Mouse (Mus musculus) hindbrain, postnatal 0 days (tissue): ENCODE measurements around the gene Iqcf1. TPM values are rescaled to one million over a fixed set of nuclear protein-coding genes. Genes with fewer than 3 reads are reported as not detected.

Source experiments
- ATAC-seq: fragments of 200-750 bp; cut with Nextera tagmentation; 2 replicates; pipeline ENCODE4 v1.8.0; 2017; ENCODE audit warnings: mild to moderate bottlenecking, moderate TSS enrichment, moderate library complexity
- DNase-seq: peaks from one replicate; pipeline ENCODE4 v3.0.0-alpha.2; 2015; ENCODE audit warnings: low spot score
- H3K27ac ChIP-seq: fragments of 300-500 bp; sonication (generic); 2 replicates; pipeline ENCODE4 v1.5.1; 2014; ENCODE audit warnings: mild to moderate bottlenecking
- H3K27me3 ChIP-seq: fragments of 300-500 bp; sonication (generic); 2 replicates; pipeline ENCODE4 v1.6.1; 2014; ENCODE audit warnings: low read length, mixed read lengths; ENCODE audit not compliant: insufficient read depth
- H3K36me3 ChIP-seq: fragments of 300-500 bp; sonication (generic); 2 replicates; pipeline ENCODE4 v1.6.1; 2014; ENCODE audit warnings: low read length, mixed read lengths; ENCODE audit not compliant: insufficient read depth
- H3K4me1 ChIP-seq: fragments of 300-500 bp; sonication (generic); 2 replicates; pipeline ENCODE4 v1.6.1; 2014; ENCODE audit warnings: antibody characterized with exemption, low read length, mixed read lengths; ENCODE audit not compliant: insufficient read depth
- H3K4me2 ChIP-seq: fragments of 300-500 bp; sonication (generic); 2 replicates; pipeline ENCODE4 v1.6.1; 2014; ENCODE audit warnings: low read depth, mild to moderate bottlenecking, low read length, moderate library complexity, mixed read lengths
- H3K4me3 ChIP-seq: fragments of 300-500 bp; sonication (generic); 2 replicates; pipeline ENCODE4 v1.5.1; 2014; ENCODE audit warnings: low read length
- H3K9ac ChIP-seq: fragments of 300-500 bp; sonication (generic); replicated peaks from 2 replicates; pipeline ENCODE4 v1.6.1; 2014; ENCODE audit warnings: mild to moderate bottlenecking, low read length, moderate library complexity, mixed read lengths
- H3K9me3 ChIP-seq: fragments of 300-500 bp; sonication (generic); 2 replicates; pipeline ENCODE4 v1.6.1; 2016; ENCODE audit warnings: low read length, mixed read lengths
- CTCF ChIP-seq: IDR thresholded peaks from 2 replicates; pipeline ENCODE4 v1.5.1; 2016; ENCODE audit warnings: antibody characterized with exemption, control low read depth, low read depth
- WGBS: fragments of 180-500 bp; shearing (Covaris S2); extraction: QIAGEN DNeasy Blood & Tissue Kit; methylation state at CpG from one replicate; pipeline ENCODE4 v1.1.7; 2014; 5-methylcytosine and 5-hydroxymethylcytosine counted together
- polyA plus RNA-seq: library from polyadenylated mRNA; unstranded; fragments of >200 nt; fragmentation: Nextera tagmentation; extraction: Ambion mirVana; gene quantifications from 2 replicates; pipeline ENCODE4 v1.2.1, GENCODE M21; 2015
- total RNA-seq: library from RNA; depleted of rRNA; stranded (reverse); fragments of >200 nt; gene quantifications from 2 replicates; pipeline ENCODE4 v1.2.3, GENCODE M21; 2014

Iqcf1 gene
- total and polyA plus RNA-seq, 2 experiments from 2014 or later: not detected

DNA sequence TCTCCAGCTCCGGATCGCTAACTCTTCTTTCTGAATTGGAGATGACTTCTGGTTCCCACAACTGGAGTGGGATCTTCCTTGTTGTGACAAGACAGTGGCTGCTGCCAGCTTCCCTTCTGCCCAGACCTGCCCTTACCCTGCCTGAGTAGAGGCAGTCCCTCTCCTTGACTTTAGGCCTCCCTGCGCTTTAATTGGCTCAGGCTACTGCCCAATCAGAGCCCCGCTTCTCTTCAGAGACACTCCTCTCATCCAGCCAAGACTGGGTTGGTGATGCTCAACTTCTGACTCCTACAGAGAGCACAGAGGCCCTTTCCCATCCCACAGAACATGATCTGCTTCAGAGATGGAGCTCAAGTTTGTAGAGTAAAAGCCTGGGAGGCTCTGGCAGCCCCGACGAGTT is 4.5 kb downstream of the Iqcf1 start:
- DNase-seq (no peak), ATAC-seq (no peak)
- no peaks in the 10 kb centered on the region for H3K4me1 ChIP-seq
- no peaks in the 10 kb centered on the region for H3K9me3 ChIP-seq
- H3K27ac ChIP-seq: no peak overlapping the region
- H3K4me3 ChIP-seq: no peak overlapping the region
- TF ChIP-seq CTCF: no peak
- WGBS: 82% methylated on average over 6 of the region's 6 CpGs
- H3K36me3 ChIP-seq: no peaks in the 10 kb centered on the region
- H3K27me3 ChIP-seq: no peaks in the 10 kb centered on the region
- H3K4me2 ChIP-seq: no peak overlapping the region
- H3K9ac ChIP-seq: no peak overlapping the region

DNA sequence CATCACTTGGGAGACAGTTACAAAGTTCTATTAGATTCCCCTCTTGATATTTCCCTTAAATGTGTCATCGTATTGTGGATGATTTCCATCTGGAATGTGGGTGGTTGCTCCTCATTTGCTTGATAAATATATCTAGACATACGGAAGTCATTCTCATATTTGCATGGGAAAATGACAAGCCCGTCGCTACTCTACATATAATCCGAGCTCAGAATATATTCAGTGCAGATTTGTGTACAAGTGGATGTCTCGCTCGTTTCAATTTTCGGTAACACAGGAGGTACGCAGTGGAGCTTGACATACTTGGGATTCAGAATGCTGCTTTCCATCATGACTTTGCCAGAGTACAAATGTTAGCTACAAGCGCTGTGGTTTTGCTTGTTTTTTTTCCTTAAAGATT is 9.6 kb downstream of the Iqcf1 start:
- no peaks in the 10 kb centered on the region for H3K4me1 ChIP-seq
- no peaks in the 10 kb centered on the region for H3K36me3 ChIP-seq
- H3K9ac ChIP-seq: no peak overlapping the region
- no peak for TF ChIP-seq CTCF
- no peak overlapping the region for H3K27ac ChIP-seq
- no peaks in the 10 kb centered on the region for H3K9me3 ChIP-seq
- no peaks in the 10 kb centered on the region for H3K27me3 ChIP-seq
- no peak overlapping the region for H3K4me2 ChIP-seq
- ATAC-seq: no peak
- 92% methylated on average over 10 of the region's 10 CpGs for WGBS
- H3K4me3 ChIP-seq: no peak overlapping the region
- DNase-seq: no peak

DNA sequence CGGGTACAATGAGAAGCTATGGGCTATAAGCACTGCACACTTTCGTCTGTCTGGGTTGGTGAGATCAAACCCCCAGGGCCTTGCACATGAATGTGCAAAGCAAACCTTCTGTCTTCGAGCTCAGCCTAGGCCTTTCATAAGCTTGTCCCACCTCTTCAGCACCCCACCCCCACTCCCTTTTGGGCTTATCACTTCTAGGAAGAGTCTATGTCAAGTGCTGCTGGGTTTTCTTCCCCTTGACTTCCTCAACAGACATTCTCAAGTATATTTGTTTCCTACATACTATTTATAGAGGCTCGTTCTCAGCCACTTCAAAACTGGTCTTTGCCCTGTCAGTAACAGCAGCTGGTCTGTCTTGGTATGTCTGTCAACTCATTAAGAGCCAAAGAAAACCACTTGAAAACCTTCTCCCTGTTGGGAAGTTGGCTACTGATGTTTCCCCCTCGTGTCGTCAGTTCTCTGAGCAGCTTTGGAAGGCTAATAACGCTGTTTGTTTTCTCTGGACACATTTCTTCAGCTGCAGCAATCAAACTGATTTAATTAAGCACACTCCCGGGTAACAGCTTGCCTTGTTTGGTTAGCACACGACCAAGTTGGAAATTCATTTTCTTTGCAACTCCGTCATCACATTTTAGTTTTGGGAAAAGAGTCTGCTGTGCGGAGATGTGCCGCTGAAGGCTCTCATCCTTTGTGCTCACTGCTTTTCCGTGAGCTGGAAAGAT is 13.1 kb downstream of the Iqcf1 start:
- TF ChIP-seq CTCF: no peak
- Histone ChIP-seq H3K4me3 (no peak overlapping the region), H3K9me3 (no peaks in the 10 kb centered on the region), H3K27me3 (no peaks in the 10 kb centered on the region), H3K9ac (no peak overlapping the region), H3K36me3 (no peaks in the 10 kb centered on the region), H3K4me1 (no peaks in the 10 kb centered on the region), H3K4me2 (no peak overlapping the region), H3K27ac (no peak overlapping the region)
- ATAC-seq (no peak), DNase-seq (peak; percentile 23)
- 57% methylated on average over 13 of the region's 13 CpGs for WGBS

DNA sequence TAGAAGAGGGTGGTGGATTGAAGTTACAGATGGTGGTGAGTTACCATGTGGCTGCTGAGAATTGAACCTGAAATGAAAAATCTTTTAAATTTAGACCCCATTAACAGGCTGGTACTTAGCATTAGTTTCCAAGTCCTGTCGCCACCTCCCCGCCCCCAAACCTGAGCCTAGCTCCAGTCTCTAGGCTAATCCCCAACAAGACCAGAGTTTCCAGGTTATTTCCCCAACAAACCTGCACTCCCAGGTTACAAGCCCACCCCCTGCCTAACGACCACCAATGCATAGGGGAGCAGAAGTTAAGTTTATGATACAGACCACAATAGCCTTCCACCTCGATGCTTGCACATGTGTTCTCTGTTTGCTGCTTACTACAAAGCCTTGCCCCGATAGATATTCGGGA is 13.8 kb downstream of the Iqcf1 start:
- H3K36me3 ChIP-seq: no peaks in the 10 kb centered on the region
- TF ChIP-seq CTCF: no peak
- H3K4me3 ChIP-seq: no peak overlapping the region
- no peaks in the 10 kb centered on the region for H3K9me3 ChIP-seq
- ATAC-seq (no peak), DNase-seq (no peak)
- no peaks in the 10 kb centered on the region for H3K27me3 ChIP-seq
- no peak overlapping the region for H3K9ac ChIP-seq
- H3K4me2 ChIP-seq: no peak overlapping the region
- 83% methylated on average over 6 of the region's 6 CpGs for WGBS
- H3K27ac ChIP-seq: no peak overlapping the region
- no peaks in the 10 kb centered on the region for H3K4me1 ChIP-seq

DNA sequence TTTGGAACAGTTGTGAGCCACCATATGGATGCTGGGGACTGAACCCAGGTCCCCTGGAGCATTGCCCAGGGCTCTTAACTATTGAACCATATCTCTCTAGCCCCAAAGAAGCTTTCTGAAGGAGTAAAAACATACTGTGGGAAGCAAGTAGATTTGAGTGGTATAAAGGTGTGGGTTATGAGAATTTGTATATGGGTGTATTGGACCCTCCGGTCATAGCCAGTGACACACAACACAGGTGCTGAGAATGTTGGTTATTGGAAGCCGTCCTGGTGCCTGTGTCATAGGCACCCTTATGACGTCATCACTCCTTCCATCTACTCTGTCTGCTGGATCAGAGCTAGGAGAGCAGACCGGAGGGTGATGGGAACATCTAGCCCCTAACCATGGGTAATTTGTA is 14.5 kb downstream of the Iqcf1 start, which contains the start of gene Iqcf5:
Gene Iqcf5, plus strand, starts transcription at position 301 of the 400 bp plus-strand sequence.
- DNase-seq (no peak), ATAC-seq (no peak)
- Histone ChIP-seq H3K27ac (no peak within 1 kb of the TSS), H3K9me3 (no peaks in the 10 kb centered on the region), H3K36me3 (no peaks in the 10 kb centered on the region), H3K4me1 (no peaks in the 10 kb centered on the region), H3K27me3 (no peaks in the 10 kb centered on the region), H3K4me2 (no peak within 1 kb of the TSS), H3K4me3 (no peak within 1 kb of the TSS), H3K9ac (no peak within 1 kb of the TSS)
- 89% methylated on average over 4 of the region's 4 CpGs for WGBS
- no peak for TF ChIP-seq CTCF

DNA sequence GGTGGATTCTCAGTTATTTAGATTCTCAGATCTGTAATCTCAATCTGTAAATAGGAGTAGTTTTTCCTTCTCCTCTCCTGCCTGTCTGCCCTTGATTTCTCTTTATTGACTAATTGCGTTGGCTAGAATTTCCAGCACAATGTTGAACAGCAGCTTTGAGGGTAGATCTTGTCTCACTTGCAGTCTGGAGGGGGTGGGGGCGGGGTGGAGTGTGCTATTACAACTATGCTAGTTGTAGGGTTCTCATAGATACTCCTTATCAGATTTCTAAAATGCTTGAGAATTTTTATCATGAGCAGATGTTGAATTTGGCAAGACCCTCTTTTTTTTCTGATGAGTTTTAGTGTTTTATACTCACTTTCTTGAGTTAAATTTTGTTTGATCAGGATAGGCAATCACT is 19.7 kb downstream of the Iqcf1 start:
- no peak overlapping the region for H3K27ac ChIP-seq
- H3K4me2 ChIP-seq: no peak overlapping the region
- H3K36me3 ChIP-seq: no peaks in the 10 kb centered on the region
- H3K9ac ChIP-seq: no peak overlapping the region
- no peak overlapping the region for H3K4me3 ChIP-seq
- ATAC-seq (no peak), DNase-seq (no peak)
- no peaks in the 10 kb centered on the region for H3K27me3 ChIP-seq
- TF ChIP-seq CTCF: no peak
- 74% methylated on average over 2 of the region's 2 CpGs for WGBS
- H3K9me3 ChIP-seq: no peaks in the 10 kb centered on the region
- H3K4me1 ChIP-seq: no peaks in the 10 kb centered on the region

DNA sequence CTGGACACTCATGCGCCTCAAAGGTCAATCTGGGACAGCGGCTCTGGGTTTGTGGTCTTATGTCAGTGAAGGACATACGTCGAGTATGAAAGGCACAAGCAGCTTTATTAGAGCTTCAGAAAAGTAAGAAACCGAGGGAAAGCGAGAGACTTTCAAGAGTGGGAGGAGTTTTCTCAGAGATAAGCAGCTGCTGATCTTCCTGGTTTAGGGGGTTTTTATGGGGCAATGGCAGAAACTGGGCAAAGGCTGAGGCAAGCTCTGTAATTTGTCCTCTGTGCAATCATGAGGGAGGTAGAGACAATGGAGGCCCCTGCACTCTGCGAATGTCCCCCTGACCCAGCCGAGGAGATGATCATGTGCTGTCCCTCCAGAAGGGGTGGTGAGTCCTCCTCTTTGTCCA is 20.1 kb downstream of the Iqcf1 start:
- H3K36me3 ChIP-seq: no peaks in the 10 kb centered on the region
- H3K27me3 ChIP-seq: no peaks in the 10 kb centered on the region
- H3K4me1 ChIP-seq: no peaks in the 10 kb centered on the region
- H3K4me2 ChIP-seq: no peak overlapping the region
- ATAC-seq: no peak
- H3K4me3 ChIP-seq: no peak overlapping the region
- H3K9ac ChIP-seq: no peak overlapping the region
- 84% methylated on average over 8 of the region's 8 CpGs for WGBS
- H3K27ac ChIP-seq: no peak overlapping the region
- TF ChIP-seq CTCF: no peak
- H3K9me3 ChIP-seq: no peaks in the 10 kb centered on the region
- DNase-seq: no peak
